Mouse (Mus musculus) bone marrow macrophage, adult 2 months (primary cell): ENCODE results near the gene Dhtkd1.

Experiments used
- CTCF ChIP-seq: IDR thresholded peaks from 2 replicates; pipeline ENCODE4 v1.5.1; 2012; ENCODE audit warnings: low read depth, mild to moderate bottlenecking, low read length, moderate library complexity
- POLR2A ChIP-seq: IDR thresholded peaks from 2 replicates; pipeline ENCODE4 v1.6.1; 2012; ENCODE audit warnings: mild to moderate bottlenecking, low read depth, low read length, borderline replicate concordance

GRCm38 (mm10) chr2:5936068-5936467 lies 6.5 kb downstream of the Dhtkd1 start:
- no peak for TF ChIP-seq CTCF
- TF ChIP-seq POLR2A: no peak
